Mouse (Mus musculus): Measurements from ENCODE around the gene Mxd1.

- no peak for TF ChIP-seq CTCF (IDR thresholded peaks at IDR 0.05; ENCODE audit: borderline replicate concordance, insufficient read depth, low read length)
- TF ChIP-seq POLR2A (IDR thresholded peaks at IDR 0.05; ENCODE audit: low read depth, low read length) = no peak
Observed at GRCm38 (mm10) chr6:86641716-86642115, 27.2 kb downstream of the Mxd1 start.

Data from embryonic fibroblast, embryonic 13.5 days (primary cell).